Mouse (Mus musculus): ENCODE measurements around the gene Slc5a5. TPM values are rescaled to one million over a fixed set of nuclear protein-coding genes. Genes with fewer than 3 reads are reported as not detected.

The Slc5a5 gene
- total RNA-seq, 2 experiments from 2014 or later = 8.9 to 12.1 TPM

DNA sequence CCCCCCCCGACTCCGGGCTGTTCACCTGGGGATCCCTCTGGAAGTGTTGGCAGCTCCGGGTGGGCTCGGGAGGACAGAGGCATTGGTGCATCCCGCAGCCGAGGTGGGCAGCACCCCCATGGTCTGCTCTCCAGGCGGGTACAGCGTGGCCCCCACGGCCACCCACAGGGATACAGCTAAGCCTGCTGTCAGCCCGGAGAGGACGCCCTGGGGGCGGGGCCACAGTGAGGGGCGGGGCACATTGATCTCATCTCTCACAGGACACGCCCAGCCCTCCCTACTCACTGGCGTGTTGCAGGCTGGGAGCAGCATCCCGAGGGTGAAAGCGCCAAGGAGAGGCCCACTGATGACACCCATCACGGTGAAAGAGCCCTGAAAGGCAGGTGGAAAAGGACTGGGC lies 4.9 kb downstream of the Slc5a5 start:
- DNase-seq (ENCODE audit: low spot score in 2 of 2) = no peak
- intact Hi-C loops (cut with DNase I) = no loop called here

DNA sequence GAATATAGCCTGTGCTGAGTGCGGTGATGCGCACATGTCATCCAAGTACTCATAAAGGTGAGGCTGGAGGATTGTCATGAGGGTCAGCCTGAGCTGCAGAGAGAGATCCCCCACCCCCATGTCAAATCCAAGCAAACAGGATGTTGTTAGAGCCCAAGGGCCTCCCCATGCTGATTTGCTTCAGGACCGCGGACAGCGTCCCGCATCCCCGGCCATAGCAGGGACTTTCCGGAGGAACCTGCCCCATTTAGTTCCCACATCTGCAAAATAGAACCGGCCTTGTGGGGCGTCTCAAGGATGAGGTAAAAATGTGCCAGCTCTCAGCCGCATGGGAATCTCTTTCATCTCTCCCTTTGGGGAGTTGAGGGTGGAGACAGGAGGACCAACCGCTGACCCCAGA lies 6.9 kb downstream of the Slc5a5 start:
- intact Hi-C loops (cut with DNase I) = no loop called here

DNA sequence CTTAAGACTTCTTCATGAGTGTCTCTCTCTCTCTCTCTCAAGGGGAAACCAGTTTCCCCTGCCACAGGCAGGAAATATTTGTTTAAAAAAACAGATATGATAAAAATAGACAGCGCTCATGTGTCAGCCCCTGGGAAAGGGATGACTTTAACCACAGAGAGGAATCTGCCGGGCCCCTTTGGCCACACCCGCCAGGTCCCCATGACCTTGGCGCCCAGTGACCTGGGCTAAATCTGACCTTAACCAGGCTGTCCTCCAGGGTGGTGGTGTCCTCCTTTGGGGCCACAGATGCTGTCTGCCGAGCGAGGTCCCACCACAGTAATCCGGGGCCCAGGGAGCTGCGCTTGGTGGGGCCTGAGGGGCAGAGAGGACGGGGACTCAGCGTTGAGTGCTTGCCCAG lies 7.9 kb downstream of the Slc5a5 start:
- intact Hi-C loops (cut with DNase I) = no loop called here
- no peak for DNase-seq (ENCODE audit: low spot score in 2 of 2)

More for the DNA sequence above, 6.9 kb downstream of the Slc5a5 start:
- DNase-seq (ENCODE audit: low spot score in 2 of 2) = no peak

DNA sequence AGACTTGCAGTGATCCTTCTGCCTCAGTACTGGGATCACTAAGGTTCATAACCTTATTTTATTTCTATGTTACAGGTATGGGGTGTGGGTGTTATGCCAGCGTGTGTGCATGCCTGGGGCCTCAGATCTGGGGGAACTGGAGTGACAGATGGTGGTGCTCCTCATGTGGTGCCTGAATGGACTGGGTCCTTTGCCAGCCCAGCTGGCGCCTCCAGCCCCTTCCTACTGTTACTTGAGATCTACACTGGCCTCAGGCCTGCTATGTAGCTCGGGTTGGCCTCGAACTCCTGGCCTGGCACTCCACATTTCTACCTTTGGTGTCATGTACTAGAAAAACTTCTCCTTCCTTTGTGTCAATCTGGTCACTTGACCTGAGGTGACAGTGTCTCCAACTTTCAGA lies 8.4 kb downstream of the Slc5a5 start:
- intact Hi-C loops (cut with DNase I) = no loop called here
- no peak for DNase-seq (ENCODE audit: low spot score in 2 of 2)

DNA sequence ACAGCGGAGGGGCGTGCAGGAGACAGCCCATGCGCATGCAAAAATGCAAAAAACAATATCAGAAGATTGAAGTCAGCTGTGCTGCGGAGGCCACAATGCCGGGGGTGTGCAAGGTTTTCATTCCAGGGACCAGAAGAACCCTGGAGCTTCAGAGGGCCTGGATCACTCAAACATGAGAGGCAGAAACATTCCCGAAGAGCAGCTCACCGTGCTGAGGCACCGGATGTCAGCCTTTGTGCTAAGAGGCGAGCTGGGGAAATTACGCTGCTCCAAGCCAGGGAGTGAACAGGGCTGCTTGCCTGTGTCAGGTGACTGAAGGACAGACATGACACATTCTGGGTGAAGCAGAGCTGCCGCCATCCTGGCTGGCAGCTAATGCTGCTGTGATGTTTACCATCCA lies 12.0 kb downstream of the Slc5a5 start:
- DNase-seq (ENCODE audit: low spot score in 2 of 2) = no peak
- intact Hi-C loops (cut with DNase I) = no loop called here

DNA sequence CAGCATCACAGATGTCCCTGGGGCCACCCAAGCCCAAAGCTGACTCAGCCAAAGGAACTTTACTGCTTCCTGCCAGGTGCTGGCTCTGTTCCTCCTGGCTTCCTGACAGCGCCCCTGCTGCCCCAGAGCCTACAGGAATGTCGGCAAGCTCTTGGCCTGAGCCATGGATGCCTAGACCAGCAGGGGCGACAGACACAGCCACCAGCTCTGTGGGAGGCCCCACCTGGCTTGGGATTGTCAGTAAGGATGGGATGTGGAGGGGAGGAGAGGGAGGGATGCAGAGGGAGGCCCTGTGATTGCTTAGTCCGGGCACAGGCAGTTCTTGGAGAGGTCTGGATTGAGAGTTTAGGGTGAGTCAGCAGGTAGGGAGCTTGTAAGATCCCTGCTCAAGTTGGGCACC lies 12.4 kb downstream of the Slc5a5 start:
- intact Hi-C loops (cut with DNase I) = no loop called here
- DNase-seq (ENCODE audit: low spot score in 2 of 2) = peak in 1 of 2 experiments; percentile 37

DNA sequence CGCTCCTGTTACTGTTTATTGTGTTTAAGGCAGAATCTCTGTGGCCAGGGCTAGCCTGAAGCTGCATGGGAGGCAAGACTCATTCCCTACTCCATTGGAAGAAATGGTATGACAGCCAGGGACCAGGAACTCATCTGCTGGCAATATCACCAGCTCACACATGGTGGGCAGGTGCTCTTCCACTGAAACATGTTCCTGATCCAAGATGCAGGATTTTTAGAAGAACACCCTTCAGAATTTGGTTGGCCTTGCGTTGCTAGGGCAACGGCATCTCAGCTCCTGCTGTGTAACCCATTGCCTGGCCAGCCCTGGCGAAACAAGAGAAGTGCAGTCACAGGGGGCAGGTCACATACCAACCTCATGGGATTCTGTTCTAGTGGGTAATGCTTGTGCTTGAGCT lies 13.1 kb downstream of the Slc5a5 start:
- no peak for DNase-seq (ENCODE audit: low spot score in 2 of 2)
- intact Hi-C loops (cut with DNase I) = no loop called here

DNA sequence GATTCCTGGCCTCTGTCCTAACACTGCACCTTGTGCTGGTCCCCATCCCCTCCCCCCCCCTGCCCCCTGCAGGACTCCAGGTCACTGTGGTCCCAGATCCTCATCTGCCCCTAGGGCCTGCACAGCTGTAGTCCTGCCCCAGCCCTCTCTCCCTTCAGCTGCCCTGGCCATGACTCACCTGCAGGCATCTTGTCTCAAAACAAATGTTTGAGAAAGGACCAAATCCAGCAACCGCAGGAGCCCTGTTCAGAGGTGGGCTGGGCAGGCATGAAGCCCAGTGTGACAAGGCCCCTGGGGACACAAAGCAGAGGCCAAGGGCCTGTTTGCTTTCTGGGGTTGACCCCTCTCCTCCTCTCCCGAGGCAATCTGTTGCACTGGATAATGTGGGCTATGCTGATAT lies 14.4 kb downstream of the Slc5a5 start:
- intact Hi-C loops (cut with DNase I) = no loop called here
- DNase-seq (ENCODE audit: low spot score in 2 of 2) = no peak

DNA sequence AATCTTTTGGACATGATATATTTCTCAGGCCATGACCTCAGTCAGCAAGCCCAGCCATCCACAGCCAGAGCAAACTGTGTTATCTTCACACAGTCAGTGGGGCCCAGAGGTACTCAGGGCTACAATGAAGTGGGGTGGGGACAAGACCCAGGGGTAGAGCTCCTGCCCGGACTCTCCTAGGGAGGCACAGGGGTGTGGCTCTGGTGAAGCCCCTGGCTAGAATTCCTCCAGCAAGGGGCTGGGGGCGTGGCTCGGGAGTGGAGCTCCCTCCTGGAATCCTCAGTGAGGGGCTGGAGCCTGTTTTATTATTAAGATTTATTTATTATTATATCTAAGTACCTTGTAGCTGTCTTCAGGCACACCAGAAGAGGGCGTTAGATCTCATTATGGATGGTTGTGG lies 16.2 kb downstream of the Slc5a5 start:
- no peak for DNase-seq (ENCODE audit: low spot score in 2 of 2)

DNA sequence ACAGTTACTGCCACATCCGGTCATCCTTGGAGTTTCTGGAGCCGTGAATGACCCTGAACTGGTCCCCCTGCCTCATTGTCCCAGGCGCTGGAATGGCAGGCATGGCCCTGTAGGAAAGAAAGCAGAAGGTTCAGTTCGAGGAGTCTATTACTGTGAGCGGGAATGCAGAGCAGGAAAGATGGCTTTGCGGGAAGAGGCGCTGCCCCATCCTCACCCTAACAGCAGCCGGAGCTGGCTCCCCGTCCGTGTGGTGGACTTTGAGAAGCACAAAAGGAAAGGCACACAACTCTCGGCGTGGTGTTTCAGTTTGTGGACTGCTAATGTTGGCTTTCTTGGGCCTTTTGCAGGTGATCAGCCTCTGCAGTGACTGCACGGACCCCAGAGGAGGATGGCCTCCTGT lies 18.1 kb downstream of the Slc5a5 start:
- intact Hi-C loops (cut with DNase I) = no loop called here
- DNase-seq (ENCODE audit: low spot score in 2 of 2) = no peak

More for the DNA sequence above, 16.2 kb downstream of the Slc5a5 start:
- intact Hi-C loops (cut with DNase I) = no loop called here

DNA sequence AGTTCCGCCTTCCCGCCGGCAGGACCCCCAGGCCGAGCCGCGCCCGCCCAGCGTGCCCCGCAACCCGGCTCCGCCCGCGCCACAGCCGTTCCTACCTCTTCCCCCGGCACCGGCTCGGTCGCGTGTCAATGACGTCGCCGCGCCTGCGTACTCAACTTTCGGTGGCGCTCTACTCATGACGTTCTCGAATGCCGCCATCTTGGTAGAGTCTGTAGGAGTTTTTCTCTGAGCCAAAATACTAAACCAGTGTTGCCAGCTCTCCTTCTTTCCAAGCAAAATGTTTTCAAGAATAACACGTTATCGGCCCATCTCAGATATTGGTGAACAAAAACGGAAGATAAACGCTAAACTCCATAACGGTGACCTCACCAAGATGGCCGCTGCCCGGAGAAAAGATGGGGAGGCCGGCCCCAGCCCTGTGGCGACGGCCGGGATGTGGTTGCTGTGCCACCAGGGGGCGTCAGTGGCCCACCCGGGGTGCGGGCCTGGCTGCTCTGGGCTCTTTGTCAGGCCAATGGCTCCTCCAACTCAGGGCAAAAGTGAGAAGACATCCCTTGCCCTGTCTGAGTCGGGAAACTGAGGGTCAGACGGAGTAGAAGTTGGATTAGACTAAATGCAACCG lies 19.1 kb downstream of the Slc5a5 start, which contains the start of gene Ccdc124:
Gene Ccdc124 (minus strand): TSS at position 572 of the 622 bp plus-strand sequence.
- peak; percentile 94 to 97 for DNase-seq (ENCODE audit: low spot score in 2 of 2)

DNA sequence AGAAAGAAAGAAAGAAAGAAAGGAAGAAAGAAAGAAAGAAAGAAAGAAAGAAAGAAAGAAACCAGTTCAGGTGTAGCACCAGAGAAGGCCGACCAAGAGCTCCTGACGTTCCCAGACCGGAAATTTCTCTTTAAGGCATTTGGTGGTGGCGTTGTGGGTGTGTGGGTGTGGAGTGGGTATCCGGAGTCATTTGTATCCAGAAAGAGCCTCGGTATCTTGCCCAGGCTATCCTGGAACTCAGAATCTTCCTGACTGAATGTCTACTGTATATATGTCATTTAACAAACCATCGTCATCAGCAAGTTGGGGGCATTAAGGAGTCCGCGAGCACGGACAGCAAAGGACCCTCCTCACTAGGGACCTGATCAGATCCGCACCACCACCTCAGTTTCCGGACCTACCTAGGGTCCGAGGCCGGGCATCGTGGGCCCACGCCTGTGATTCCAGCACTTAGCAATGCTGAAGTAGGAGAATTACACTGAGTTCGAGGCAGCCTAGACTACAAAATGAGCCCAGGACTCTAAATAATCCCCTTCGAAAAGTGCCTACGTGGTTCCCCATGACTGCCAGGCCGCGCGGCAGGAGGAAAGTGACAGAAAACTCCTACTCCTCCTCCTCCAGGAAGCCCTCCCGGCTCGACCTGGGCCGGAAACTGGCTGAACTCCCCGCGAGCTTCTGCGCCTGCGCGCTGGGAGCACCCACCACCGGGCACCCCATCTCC lies 19.8 kb downstream of the Slc5a5 start:
- DNase-seq (ENCODE audit: low spot score in 2 of 2) = peak in 1 of 2 experiments; percentile 31
- intact Hi-C loops (cut with DNase I) = loop anchor here (1.0 kb wide), 1 partner anchor 20 kb away; no protein-coding TSS in a partner anchor

More for the DNA sequence above, 19.1 kb downstream of the Slc5a5 start, which contains the start of gene Ccdc124:
- intact Hi-C loops (cut with DNase I) = loop anchor here (1.0 kb wide), 1 partner anchor 20 kb away; no protein-coding TSS in a partner anchor

DNA sequence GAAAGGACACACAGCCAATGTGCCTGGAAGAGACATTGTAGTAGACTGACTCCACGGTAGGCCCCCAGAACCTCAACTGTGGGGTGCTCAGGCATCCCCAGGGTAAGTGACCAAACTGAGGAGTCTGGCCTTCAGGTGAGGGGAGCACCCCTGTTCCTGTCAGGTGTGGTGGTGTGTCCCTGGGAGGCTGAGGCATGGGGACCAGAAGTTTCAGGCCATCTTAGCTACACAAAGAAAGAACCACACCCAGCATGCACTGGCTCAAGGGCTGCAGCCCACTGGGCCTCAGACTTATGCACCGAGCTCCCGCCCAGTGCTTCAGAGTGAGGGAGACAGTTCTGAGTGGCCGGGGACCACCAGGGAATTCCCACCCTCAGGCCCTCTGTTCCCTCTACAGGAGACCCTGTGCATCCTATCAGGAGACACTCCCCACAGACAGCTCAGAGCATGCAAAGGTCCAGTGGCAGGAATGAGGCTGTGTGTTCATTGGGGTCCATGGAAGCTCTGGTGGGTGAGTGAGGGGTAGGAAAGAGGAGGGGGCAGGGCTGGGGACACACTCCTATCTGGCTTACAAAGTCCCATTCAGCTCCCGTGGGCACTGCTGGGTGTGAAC lies 21.3 kb downstream of the Slc5a5 start:
- no peak for DNase-seq (ENCODE audit: low spot score in 2 of 2)
- intact Hi-C loops (cut with DNase I) = no loop called here

DNA sequence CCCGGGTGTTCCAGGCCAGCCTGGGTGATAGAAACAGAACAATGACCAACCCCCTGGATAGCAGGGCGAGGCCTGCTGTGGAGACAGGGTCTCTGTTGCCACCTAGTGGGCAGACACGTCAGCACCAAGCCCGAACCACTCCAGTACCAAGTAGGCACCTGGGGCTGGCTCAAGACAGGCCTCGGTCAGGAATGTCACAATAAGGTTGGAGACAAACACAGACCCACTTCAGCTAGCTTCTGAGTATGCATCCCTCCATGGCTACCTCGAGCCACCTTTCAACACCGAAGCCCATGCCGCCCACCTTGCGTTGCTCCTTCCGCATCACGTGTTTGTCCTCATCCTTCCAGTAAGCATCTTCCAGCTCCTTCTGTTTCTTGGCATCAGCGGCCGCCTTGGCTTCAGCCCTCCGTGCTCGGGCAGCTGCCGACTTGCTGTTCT lies 22.9 kb downstream of the Slc5a5 start:
- intact Hi-C loops (cut with DNase I) = loop anchor here (1.0 kb wide), 1 partner anchor 25 kb away; no protein-coding TSS in a partner anchor
- peak; percentile 73 to 75 for DNase-seq (ENCODE audit: low spot score in 2 of 2)

DNA sequence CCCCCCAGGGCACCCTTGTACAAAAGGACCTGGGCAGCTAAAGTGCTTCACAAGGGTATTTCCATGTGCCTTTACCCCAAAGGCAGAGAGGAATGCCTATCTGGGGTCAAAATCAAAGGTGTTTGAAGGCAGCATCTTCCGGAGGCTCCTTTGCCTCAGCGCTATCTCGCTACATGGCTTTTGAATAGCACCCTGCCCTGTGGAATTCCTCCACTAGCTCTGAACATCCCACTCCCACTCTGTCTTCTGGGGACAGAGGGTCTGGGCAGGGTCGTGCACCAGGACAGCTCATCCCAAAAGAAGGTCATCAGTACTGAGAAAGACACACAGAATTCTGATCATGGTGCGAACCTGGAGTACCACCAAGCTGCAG lies 23.4 kb downstream of the Slc5a5 start:
- intact Hi-C loops (cut with DNase I) = loop anchor here (1.0 kb wide), 1 partner anchor 25 kb away; no protein-coding TSS in a partner anchor

DNA sequence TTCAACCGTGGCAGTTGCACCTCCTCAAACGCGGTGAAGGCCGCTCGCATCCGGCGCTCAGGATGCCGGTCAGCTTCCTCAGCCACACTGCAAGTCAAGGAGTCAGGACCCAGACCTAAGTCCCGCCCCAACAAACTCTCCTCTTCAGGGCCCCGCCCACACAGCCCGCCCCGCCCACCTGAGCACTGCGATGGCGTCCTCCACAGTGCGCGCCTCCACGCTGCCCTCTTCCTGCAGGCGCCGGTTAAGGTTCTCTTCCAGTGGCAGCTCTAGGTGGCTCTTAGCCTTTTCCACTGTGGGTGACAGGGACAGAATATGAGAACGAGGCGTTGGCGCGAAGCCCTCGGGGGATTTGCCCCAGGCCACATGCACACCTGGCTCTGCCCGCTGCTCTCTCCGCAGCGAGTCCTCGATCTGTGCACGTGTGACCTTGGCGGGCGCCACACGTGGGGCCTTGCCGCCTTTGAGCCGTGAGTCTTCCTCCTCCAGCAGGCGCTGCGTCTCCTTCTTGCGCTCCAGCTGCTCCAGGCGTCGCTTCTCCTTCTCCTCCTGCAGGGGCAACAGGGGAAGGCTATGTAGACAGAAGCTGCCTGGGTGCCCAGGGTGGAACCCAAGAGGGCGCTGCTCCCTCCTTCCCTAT lies 23.9 kb downstream of the Slc5a5 start:
- DNase-seq (ENCODE audit: low spot score in 2 of 2) = peak in 1 of 2 experiments; percentile 35
- intact Hi-C loops (cut with DNase I) = loop anchor here (1.0 kb wide), 1 partner anchor 24 kb away; no protein-coding TSS in a partner anchor

More for the DNA sequence above, 23.4 kb downstream of the Slc5a5 start:
- DNase-seq (ENCODE audit: low spot score in 2 of 2) = no peak

DNA sequence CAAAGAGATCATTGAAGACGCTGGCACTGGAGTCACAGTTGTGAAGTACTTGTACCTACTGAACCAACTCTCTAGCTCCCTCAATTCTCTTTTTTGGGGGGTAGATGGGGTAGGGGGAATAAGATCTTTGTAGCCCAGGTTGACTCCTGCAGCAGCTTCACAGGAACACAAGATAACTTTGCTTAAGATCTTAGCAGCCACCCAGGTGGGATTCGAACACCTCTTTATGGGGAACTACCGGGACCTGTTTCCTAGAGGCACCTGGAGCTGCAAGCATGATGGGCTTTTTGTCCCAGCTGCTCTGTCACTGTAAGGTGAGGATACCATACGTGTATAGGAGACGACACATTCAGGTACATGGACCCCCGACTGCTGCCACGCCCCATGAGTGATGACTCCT lies 26.0 kb downstream of the Slc5a5 start:
- DNase-seq (ENCODE audit: low spot score in 2 of 2) = no peak

DNA sequence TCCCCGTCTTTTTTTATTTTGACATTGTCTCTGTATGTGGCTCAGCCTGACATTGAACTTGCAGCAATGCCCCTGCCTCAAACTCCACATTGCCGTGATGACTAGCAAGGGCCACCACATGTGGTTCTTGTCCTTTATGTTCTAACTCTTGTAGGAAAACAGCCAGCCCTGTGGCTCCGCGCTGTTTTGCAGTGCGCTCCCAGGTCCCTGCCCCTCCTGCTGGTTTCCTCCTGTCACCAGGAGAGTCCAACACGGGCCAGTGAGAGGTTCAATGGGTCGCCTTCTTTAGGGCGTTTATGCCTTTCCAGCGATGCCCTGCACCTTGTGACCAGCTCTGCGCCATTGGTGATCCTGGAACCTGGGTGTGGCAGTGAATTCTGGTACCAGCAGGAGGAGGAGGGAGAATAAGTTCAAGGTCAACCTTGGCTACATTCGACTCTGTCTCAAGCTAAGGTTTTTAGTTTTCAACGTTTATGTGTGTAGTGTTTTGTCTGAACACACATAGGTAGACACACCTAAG lies 26.5 kb downstream of the Slc5a5 start:
- DNase-seq (ENCODE audit: low spot score in 2 of 2) = no peak
- intact Hi-C loops (cut with DNase I) = no loop called here

More for the DNA sequence above, 26.0 kb downstream of the Slc5a5 start:
- intact Hi-C loops (cut with DNase I) = no loop called here

DNA sequence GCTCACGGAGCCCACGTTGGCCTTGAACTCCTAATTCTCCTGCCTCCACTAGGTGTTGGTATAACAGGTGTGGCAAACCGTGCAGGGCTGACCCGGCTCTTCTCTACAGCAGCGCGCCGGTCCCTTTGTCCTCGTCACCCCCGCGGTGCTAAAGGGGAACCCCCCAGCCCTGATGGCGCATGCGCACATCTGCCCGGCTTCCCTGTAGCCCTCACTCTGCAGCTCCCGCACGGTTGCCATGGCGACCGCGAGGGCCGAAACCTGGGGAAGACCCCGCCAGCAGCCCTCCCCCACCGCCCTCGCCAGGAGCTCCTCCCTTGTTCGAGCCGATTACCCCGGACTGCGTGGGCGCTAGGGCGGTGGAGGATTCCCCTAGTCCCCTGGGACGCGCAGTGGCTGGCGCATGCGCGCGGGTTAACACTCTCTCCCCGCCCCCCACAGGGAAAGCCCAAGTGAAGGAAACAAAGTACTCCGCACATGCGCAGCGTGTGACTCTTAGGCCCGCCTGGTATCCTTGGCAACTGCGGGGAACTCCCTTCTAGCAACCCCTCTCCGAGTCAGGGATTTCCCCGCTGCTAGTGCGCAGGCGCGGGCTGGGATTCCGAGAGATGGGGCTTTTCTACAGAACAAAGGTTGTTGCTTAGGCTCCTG lies 27.1 kb downstream of the Slc5a5 start:
- DNase-seq (ENCODE audit: low spot score in 2 of 2) = peak; percentile 99 to 100
- intact Hi-C loops (cut with DNase I) = no loop called here

Measured in left cerebral cortex, postnatal 36 days (tissue).